Mouse (Mus musculus) hindbrain, embryonic 16.5 days (tissue): ENCODE measurements around the gene Pex6. TPM values are rescaled to one million over a fixed set of nuclear protein-coding genes. Genes with fewer than 3 reads are reported as not detected.

ENCODE experiments used
- ATAC-seq: fragments of 200-750 bp; cut with Nextera tagmentation; 2 replicates; pipeline ENCODE4 v1.8.0; 2017; ENCODE audit warnings: moderate TSS enrichment, moderate library complexity
- H3K27ac ChIP-seq: fragments of 300-500 bp; sonication (generic); 2 replicates; pipeline ENCODE4 v1.5.1; 2014; ENCODE audit warnings: low read depth, mild to moderate bottlenecking, control low read depth, low read length, moderate library complexity
- H3K27me3 ChIP-seq: fragments of 300-500 bp; sonication (generic); replicated peaks from 2 replicates; pipeline ENCODE4 v1.6.1; 2014; ENCODE audit warnings: low read length; ENCODE audit not compliant: control insufficient read depth, insufficient read depth
- H3K36me3 ChIP-seq: fragments of 300-500 bp; sonication (generic); 2 replicates; pipeline ENCODE4 v1.6.1; 2014; ENCODE audit warnings: mild to moderate bottlenecking, low read length, moderate library complexity, mixed read lengths; ENCODE audit not compliant: control insufficient read depth, insufficient read depth
- H3K4me1 ChIP-seq: fragments of 300-500 bp; sonication (generic); 2 replicates; pipeline ENCODE4 v1.6.1; 2014; ENCODE audit warnings: low read depth, low read length; ENCODE audit not compliant: control insufficient read depth, insufficient read depth
- H3K4me2 ChIP-seq: fragments of 300-500 bp; sonication (generic); 2 replicates; pipeline ENCODE4 v1.6.1; 2014; ENCODE audit warnings: mild to moderate bottlenecking, low read length, control low read depth, moderate library complexity
- H3K4me3 ChIP-seq: fragments of 300-500 bp; sonication (generic); 2 replicates; pipeline ENCODE4 v1.5.1; 2014; ENCODE audit warnings: mild to moderate bottlenecking, low read length, control low read depth, moderate library complexity
- H3K9ac ChIP-seq: fragments of 300-500 bp; sonication (generic); 2 replicates; pipeline ENCODE4 v1.6.1; 2014; ENCODE audit warnings: low read depth, mild to moderate bottlenecking, control low read depth, low read length, moderate library complexity
- H3K9me3 ChIP-seq: fragments of 300-500 bp; sonication (generic); 2 replicates; pipeline ENCODE4 v1.6.1; 2014; ENCODE audit warnings: mild to moderate bottlenecking, low read length, moderate library complexity; ENCODE audit not compliant: control insufficient read depth
- WGBS: fragments of 180-500 bp; shearing (Covaris S2); extraction: QIAGEN DNeasy Blood & Tissue Kit; methylation state at CpG from one replicate; pipeline ENCODE4 v1.1.7; 2014; 5-methylcytosine and 5-hydroxymethylcytosine counted together
- polyA plus RNA-seq: library from polyadenylated mRNA; unstranded; fragments of >200 nt; fragmentation: Nextera tagmentation; extraction: Ambion mirVana; gene quantifications from 2 replicates; pipeline ENCODE4 v1.2.1, GENCODE M21; 2015

The Pex6 gene
- polyA plus RNA-seq: 23.0 and 25.7 TPM in 2 replicates

DNA sequence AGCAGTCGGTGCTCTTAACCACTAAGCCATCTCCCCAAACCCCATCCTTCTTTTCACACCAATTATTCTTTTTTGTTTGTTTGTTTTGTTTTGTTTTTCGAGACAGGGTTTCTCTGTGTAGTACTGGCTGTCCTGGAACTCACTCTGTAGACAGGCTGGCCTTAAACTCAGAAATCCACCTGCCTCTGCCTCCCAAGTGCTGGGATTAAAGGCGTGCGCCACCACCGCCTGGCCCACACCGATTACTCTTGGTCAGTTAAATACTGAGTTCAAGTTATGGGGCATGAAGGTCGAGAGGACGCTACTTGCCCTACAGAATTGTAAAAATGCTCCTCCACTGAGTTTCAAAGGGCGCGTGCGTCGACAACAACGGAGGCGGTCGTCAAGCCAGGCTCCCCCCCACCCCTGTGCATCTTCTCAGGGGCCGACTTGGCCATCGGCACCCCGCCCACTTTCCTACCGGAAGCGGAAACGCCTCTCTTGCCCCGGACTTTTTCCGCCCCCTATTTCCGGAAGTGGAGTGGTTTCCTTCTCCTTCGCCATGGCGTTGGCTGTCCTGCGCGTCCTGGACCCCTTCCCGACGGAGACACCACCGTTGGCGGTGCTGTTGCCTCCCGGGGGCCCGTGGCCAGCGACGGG, at the start of gene Pex6:
Gene Pex6 (plus strand): TSS at position 505 of the 639 bp plus-strand sequence.
- Histone ChIP-seq H3K27ac (peak within 1 kb of the TSS; percentile 80), H3K4me3 (peak within 1 kb of the TSS; percentile 98), H3K4me1 (peaks cover 12% of the 10 kb centered on the region), H3K4me2 (peak within 1 kb of the TSS; percentile 89), H3K9me3 (no peaks in the 10 kb centered on the region), H3K36me3 (peaks cover 16% of the 10 kb centered on the region), H3K27me3 (no peaks in the 10 kb centered on the region), H3K9ac (peak within 1 kb of the TSS; percentile 95)
- 8% methylated on average over 36 of the region's 36 CpGs for WGBS
- peak; percentile 94 for ATAC-seq

DNA sequence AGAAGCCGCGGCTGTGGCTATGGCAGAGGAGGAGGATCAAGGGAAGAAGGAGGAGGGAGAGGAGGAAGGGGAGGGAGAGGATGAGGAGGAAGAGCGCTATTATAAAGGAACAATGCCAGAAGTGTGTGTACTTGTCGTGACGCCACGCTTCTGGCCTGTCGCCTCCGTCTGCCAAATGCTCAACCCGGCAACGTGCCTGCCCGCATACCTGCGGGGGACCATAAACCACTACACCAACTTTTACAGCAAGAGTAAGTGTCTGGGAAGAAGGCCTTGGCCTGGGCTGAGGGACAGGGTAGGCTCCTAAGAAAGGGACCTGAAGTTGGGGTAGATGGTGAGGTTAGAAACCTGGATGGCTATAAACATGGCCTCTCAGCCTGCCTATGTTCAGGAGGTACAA, 49.3 kb upstream of the Pex6 start:
- peaks cover 61% of the 10 kb centered on the region for H3K36me3 ChIP-seq
- no peaks in the 10 kb centered on the region for H3K9me3 ChIP-seq
- 90% methylated on average over 12 of the region's 12 CpGs for WGBS
- no peak overlapping the region for H3K27ac ChIP-seq
- H3K4me1 ChIP-seq: no peaks in the 10 kb centered on the region
- H3K9ac ChIP-seq: no peak overlapping the region
- no peaks in the 10 kb centered on the region for H3K27me3 ChIP-seq
- H3K4me2 ChIP-seq: no peak overlapping the region
- ATAC-seq: no peak
- no peak overlapping the region for H3K4me3 ChIP-seq

DNA sequence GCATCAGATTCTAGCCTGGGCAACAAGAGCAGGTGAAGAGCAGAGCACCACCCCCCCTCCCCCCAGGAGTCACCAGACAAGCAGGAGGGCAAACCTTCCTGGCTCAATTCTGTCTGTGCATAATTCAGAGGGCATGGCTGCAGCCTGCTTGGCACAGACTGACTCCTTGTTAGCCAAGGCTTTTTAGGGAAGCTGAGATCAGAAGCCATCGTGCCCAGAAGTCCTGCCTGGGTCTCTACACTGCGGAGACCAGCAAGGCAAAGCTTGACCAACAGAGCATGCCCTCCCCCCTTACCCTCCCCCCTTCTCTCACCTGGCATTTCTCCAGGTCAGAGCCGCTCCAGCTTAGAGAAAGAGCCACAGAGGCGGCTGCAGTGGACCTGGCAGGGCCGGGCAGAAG, 48.5 kb upstream of the Pex6 start:
- H3K4me2 ChIP-seq: no peak overlapping the region
- peak; percentile 41; the same call in 1 of the 2 replicates for ATAC-seq
- 76% methylated on average over 5 of the region's 5 CpGs for WGBS
- H3K9ac ChIP-seq: no peak overlapping the region
- no peaks in the 10 kb centered on the region for H3K4me1 ChIP-seq
- H3K36me3 ChIP-seq: peaks cover 60% of the 10 kb centered on the region
- H3K27ac ChIP-seq: no peak overlapping the region
- H3K9me3 ChIP-seq: no peaks in the 10 kb centered on the region
- no peaks in the 10 kb centered on the region for H3K27me3 ChIP-seq
- H3K4me3 ChIP-seq: no peak overlapping the region

DNA sequence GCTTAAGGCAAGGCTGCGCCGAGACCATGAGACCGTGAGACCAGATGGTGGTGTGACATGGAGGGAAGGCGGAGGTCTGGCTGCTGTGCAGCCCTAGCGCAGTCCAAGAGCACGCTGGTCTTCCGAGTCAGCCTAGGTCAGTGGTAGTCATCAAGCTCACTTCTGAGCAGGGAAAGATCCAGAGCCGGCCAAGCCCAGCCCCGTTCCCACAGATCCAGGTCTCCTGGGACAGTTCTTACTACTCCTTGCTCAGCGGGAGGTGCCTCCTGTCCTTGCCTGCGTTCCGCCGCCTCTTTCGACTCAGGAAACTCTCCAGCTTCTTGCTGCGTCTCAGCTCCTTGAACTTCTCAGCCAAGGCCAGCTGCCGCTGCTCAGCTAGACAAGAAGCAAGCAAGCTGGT, 43.6 kb upstream of the Pex6 start:
- no peak overlapping the region for H3K27ac ChIP-seq
- 86% methylated on average over 16 of the region's 16 CpGs for WGBS
- no peak for ATAC-seq
- no peak overlapping the region for H3K4me3 ChIP-seq
- H3K4me2 ChIP-seq: no peak overlapping the region
- no peaks in the 10 kb centered on the region for H3K4me1 ChIP-seq
- H3K36me3 ChIP-seq: peaks cover 48% of the 10 kb centered on the region
- no peaks in the 10 kb centered on the region for H3K9me3 ChIP-seq
- no peak overlapping the region for H3K9ac ChIP-seq
- H3K27me3 ChIP-seq: no peaks in the 10 kb centered on the region

DNA sequence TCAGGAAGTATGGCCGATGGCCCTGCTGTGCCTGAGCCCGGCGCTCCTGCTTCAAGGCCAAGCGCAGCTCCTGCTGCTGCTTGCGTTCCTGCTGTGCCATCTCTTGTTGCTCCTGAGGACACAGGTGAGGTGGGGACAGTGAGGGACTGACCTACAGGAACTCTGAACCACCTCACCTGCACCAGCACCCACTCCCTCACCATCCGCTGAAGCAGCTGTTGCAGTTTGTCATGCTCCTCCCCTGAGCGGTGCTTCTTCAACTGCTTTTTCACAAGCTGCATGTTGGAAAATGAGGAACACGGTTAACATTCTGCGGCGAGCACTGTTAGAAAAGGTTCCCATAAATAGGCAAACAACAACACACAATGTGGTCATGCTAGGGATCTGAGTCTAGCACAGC, 41.4 kb upstream of the Pex6 start:
- H3K4me3 ChIP-seq: no peak overlapping the region
- H3K9ac ChIP-seq: no peak overlapping the region
- no peak for ATAC-seq
- WGBS: 92% methylated on average over 10 of the region's 10 CpGs
- H3K36me3 ChIP-seq: peaks cover 29% of the 10 kb centered on the region
- no peaks in the 10 kb centered on the region for H3K27me3 ChIP-seq
- H3K4me1 ChIP-seq: peaks cover 10% of the 10 kb centered on the region
- no peaks in the 10 kb centered on the region for H3K9me3 ChIP-seq
- H3K27ac ChIP-seq: no peak overlapping the region
- no peak overlapping the region for H3K4me2 ChIP-seq

DNA sequence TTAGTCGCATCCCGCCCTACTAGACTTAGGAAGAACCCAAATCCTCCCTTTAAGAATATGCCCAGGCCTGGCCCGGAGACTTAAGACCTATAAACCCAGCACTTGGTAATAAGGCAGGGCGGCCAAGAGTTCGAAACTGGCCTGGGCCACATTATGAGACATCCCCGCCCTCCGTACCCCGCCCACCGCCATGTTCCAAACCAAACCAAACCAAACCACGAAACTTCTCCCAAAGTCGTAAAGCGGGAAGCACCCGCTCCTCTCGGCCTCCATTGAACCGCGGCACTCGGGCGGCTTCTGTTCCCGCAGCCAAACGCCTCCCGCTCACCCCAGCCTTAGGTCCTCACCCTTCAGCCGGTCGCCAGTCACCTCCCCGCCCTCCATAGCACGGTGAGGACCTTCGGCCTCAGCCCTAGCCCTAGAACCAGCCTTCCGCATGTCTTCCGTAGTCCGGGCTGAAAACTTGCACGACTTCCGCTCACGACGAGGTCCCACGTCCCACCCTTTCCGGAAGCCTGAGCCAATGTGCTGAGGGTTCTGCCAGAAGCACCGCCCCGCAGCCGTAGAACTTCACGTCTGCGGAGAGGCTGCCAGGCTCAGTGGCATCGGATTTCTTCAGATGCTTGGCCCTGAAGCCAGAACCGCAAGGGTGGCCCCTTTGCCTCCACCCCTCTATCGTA, 37.3 kb upstream of the Pex6 start, which contains the start of gene Rrp36:
Gene Rrp36 (minus strand): TSS at position 503 of the 680 bp plus-strand sequence.
- H3K27me3 ChIP-seq: no peaks in the 10 kb centered on the region
- no peaks in the 10 kb centered on the region for H3K9me3 ChIP-seq
- H3K4me3 ChIP-seq: peak within 1 kb of the TSS; percentile 85
- H3K36me3 ChIP-seq: peaks cover 43% of the 10 kb centered on the region
- H3K4me1 ChIP-seq: peaks cover 16% of the 10 kb centered on the region
- H3K9ac ChIP-seq: peak within 1 kb of the TSS; percentile 75
- peak within 1 kb of the TSS; percentile 77 for H3K27ac ChIP-seq
- peak; percentile 94 for ATAC-seq
- H3K4me2 ChIP-seq: peak within 1 kb of the TSS; percentile 86
- 1% methylated on average over 43 of the region's 43 CpGs for WGBS

DNA sequence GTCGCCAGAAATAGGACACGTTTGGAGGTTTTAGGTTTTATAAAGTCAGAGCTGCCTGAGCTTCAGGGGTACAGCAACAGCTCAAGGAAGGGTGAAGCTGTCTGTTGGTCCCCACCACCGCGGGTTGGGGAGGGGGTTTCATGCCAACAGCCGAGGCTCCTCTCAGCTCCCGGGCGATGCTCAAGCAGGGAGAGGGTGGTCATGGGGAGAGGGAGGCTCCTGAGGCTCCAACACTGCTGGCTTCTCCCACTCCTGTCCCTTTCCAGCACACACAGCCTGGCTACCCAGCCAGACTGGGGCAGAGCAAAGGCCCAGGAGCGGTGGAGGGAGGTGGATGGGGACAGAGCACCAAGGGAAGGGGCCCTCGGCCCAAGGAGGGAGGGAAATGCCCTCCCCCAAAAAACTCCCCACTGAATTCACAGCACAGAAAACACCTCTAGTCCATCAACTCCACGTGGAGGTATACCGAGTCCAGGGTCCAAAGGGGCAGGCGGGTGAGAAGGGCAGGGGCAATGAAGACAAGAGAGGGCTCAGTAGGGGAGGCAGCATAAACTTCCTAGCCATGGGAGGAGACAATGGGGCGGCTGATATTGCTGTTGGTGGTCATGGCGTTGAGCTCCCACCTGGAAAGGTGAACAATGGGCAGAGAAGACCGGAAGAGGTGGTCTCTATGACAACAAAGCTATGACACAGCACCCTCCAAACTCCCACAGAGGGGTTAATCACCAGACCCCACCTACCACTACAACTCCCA, 36.6 kb upstream of the Pex6 start:
- H3K27me3 ChIP-seq: no peaks in the 10 kb centered on the region
- peaks cover 23% of the 10 kb centered on the region for H3K4me1 ChIP-seq
- H3K4me2 ChIP-seq: peak overlapping the region; percentile 86
- H3K36me3 ChIP-seq: peaks cover 37% of the 10 kb centered on the region
- peak overlapping the region; percentile 77 for H3K27ac ChIP-seq
- H3K9ac ChIP-seq: peak overlapping the region; percentile 75
- H3K4me3 ChIP-seq: peak overlapping the region; percentile 85
- peak; percentile 49 for ATAC-seq
- no peaks in the 10 kb centered on the region for H3K9me3 ChIP-seq
- WGBS: 17% methylated on average over 15 of the region's 15 CpGs

DNA sequence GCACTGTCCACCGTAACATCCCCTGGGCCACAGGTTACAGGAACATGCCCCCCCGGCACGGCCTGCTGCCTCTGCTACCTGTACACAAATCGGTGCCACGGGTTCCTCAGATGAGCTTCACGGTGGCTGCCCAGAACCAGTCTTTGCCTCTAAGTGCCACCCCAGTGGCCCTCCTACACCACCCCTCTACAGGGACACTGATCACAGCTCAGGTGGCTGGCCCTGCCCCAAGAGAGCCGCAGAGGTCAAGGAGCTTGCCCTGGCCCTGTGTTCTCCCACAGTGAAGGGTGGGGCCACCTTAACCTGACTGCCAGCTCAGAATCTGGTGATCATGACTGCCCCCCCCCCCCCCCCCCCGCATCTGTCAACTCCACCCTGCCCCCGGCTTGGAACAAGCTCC, 32.8 kb upstream of the Pex6 start, which contains the start of gene Mea1:
Gene Mea1 (plus strand): TSS at position 378 of the 400 bp plus-strand sequence.
- Histone ChIP-seq H3K36me3 (peaks cover 36% of the 10 kb centered on the region), H3K4me2 (peak within 1 kb of the TSS; percentile 67), H3K9ac (peak within 1 kb of the TSS; percentile 85), H3K27me3 (no peaks in the 10 kb centered on the region), H3K4me3 (peak within 1 kb of the TSS; percentile 89), H3K9me3 (no peaks in the 10 kb centered on the region), H3K27ac (no peak within 1 kb of the TSS), H3K4me1 (peaks cover 30% of the 10 kb centered on the region)
- ATAC-seq: no peak
- 95% methylated on average over 7 of the region's 9 CpGs for WGBS

DNA sequence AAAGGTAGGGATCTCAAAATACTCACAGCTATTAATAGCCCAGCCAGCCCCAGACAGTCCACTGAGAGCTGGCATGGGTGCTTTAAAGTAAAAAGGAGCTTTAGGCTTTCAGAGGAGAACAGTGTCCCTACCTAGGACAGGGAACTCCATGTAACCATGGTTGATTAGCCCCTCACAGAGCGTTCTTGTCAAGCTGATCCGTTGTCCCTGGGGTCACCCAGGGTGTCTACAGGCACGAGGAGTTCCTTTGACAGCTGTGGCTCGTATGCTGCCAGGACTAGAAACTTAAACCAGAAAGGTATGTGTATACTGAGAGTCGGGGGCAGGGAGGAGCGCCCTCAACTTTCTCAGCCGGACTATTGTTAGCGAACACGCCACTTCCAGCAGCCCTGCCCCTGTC, 32.4 kb upstream of the Pex6 start:
- Histone ChIP-seq H3K9ac (no peak overlapping the region), H3K27me3 (no peaks in the 10 kb centered on the region), H3K4me3 (no peak overlapping the region), H3K4me2 (peak overlapping the region; percentile 67), H3K36me3 (peaks cover 41% of the 10 kb centered on the region), H3K27ac (no peak overlapping the region), H3K4me1 (peaks cover 27% of the 10 kb centered on the region), H3K9me3 (no peaks in the 10 kb centered on the region)
- ATAC-seq: no peak
- 70% methylated on average over 9 of the region's 9 CpGs for WGBS
